Mouse (Mus musculus) liver, adult (tissue): ENCODE data around the gene Sema5b.

ENCODE experiments used
- GATA4 ChIP-seq: IDR thresholded peaks from 2 replicates; pipeline ENCODE4 v1.6.1; 2014; ENCODE audit warnings: mild to moderate bottlenecking, low read length; ENCODE audit not compliant: insufficient replicate concordance

Sema5b gene

GRCm38 (mm10) chr16:35541117-35541641 lies at the start of gene Sema5b:
Sema5b (plus strand) TSS chr16:35541145.
- no peak for TF ChIP-seq GATA4

- no peak for TF ChIP-seq GATA4
Measured at GRCm38 (mm10) chr16:35500342-35500741, 40.6 kb upstream of the Sema5b start.

GRCm38 (mm10) chr16:35501106-35501760 lies 39.7 kb upstream of the Sema5b start:
- no peak for TF ChIP-seq GATA4

- no peak for TF ChIP-seq GATA4
Measured at GRCm38 (mm10) chr16:35502456-35502855, 38.5 kb upstream of the Sema5b start.

GRCm38 (mm10) chr16:35504266-35504665 lies 36.7 kb upstream of the Sema5b start:
- TF ChIP-seq GATA4, result no peak

- TF ChIP-seq GATA4, result no peak
Measured at GRCm38 (mm10) chr16:35505786-35506185, 35.2 kb upstream of the Sema5b start.

- TF ChIP-seq GATA4, result no peak
Measured at GRCm38 (mm10) chr16:35508581-35508980, 32.4 kb upstream of the Sema5b start.

GRCm38 (mm10) chr16:35509331-35510070 lies 31.4 kb upstream of the Sema5b start:
- no peak for TF ChIP-seq GATA4

GRCm38 (mm10) chr16:35515977-35516612 lies 24.9 kb upstream of the Sema5b start:
- TF ChIP-seq GATA4, result no peak

- no peak for TF ChIP-seq GATA4
Measured at GRCm38 (mm10) chr16:35517976-35518951, 22.7 kb upstream of the Sema5b start.

- peak; percentile 59; the same call in 1 of the 2 replicates for TF ChIP-seq GATA4
Measured at GRCm38 (mm10) chr16:35519245-35519644, 21.7 kb upstream of the Sema5b start.

- TF ChIP-seq GATA4, result no peak
Measured at GRCm38 (mm10) chr16:35524200-35524599, 16.7 kb upstream of the Sema5b start.

GRCm38 (mm10) chr16:35534630-35535029 lies 6.3 kb upstream of the Sema5b start:
- no peak for TF ChIP-seq GATA4

- no peak for TF ChIP-seq GATA4
Measured at GRCm38 (mm10) chr16:35537651-35538050, 3.3 kb upstream of the Sema5b start.

GRCm38 (mm10) chr16:35539041-35539440 lies 1.9 kb upstream of the Sema5b start:
- no peak for TF ChIP-seq GATA4
